Mouse (Mus musculus): Measurements from ENCODE around the gene Acta2.

DNA sequence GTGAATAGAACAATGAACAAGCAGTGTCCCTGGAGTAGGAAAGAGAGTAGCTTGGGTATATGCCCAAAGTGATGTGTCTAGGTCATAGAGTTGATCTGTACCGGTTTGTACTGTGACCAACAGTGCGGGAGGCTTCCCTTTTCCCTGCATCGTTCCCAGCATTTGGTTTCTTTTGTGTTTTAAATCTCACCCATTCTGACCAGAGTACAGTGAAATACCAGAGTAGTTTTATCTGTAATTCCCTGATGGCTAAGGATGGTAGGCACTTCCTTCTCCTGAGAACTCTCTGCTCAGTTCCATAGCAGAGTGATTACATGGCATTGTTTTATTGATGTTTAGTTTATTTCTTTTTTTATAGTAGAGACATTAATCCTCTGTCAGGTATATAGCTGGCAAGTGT is 32.6 kb downstream of the Acta2 start:
- TF ChIP-seq CTCF (IDR thresholded peaks at IDR 0.05; ENCODE audit: low read depth) = no peak
- no peak for TF ChIP-seq EP300 (optimal IDR thresholded peaks at IDR 0.05)
